Mouse (Mus musculus): ENCODE results near the gene Znhit2. TPM values are rescaled to one million over a fixed set of nuclear protein-coding genes. Genes with fewer than 3 reads are reported as not detected.

Gene Znhit2
- total RNA-seq, 2 experiments from 2014 or later = 33.4 to 38.1 TPM

DNA sequence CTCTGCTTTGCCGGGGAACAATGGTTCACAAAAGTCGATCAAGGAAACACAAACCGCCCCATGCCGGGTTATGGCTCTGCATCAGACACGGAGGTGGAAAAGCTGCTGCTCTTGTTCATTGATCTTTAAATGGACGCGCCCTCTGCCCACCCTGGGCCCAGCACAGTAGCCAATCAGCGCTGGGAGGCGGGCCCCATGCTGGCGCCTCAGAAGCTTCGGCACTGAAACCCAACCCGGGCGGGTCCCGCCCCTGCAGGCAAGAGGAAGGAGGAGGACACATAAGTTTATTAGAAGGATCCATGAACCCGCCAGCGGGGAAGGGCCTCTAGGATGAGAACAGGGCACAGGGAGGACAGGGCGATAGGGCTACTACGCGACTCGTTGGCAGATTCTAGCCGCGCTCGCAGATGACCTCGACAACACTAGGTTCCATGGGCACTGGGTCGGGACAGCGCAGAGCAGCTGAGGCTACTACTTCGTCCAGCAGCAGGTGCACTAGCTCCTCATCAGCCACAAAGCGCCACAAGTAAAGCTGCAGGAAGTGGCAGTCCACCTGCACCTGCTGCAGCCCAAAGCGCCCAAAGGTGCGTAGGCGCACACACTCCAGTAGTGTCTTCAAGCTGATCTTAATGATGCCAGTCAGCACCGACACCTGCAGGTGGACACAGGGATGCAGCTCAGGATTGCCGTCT lies 6.9 kb downstream of the Znhit2 start, which contains the start of gene Tm7sf2:
Tm7sf2 (minus strand) TSS at position 650 of the 692 bp plus-strand sequence.
- peak; percentile 82 to 91 for DNase-seq (ENCODE audit: low spot score in 2 of 2)
- intact Hi-C loops (cut with DNase I) = loop anchor here (5.0 kb wide), 1 partner anchor 49 kb away; the partner anchor contains the start of gene Sac3d1

GRCm38 (mm10) chr19:6068951-6069350 lies 8.0 kb downstream of the Znhit2 start:
- DNase-seq (ENCODE audit: low spot score in 2 of 2) = no peak
- intact Hi-C loops (cut with DNase I) = loop anchor here (5.0 kb wide), 1 partner anchor 48 kb away; the partner anchor contains the start of gene Sac3d1

DNA sequence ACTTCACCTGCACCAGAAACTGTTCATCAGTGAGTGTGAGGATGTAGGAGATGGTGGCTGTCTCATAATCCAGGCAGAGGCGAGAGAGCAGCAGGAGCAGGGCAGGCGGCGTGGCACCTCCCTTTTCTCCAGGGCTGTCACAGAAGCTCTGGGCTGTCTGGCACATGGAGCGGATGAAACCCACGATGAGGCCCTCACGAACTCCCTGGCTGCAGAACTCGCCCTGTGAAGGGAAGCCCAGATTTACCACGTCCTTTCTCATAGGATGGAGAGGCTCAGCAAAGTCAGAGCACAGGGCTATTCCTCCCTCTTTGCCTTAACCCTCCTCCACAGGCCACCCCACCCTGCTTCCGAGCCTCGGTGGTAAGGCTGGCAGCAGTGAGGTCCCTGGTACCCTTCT lies 8.9 kb downstream of the Znhit2 start:
- intact Hi-C loops (cut with DNase I) = loop anchor here (5.0 kb wide), 1 partner anchor 47 kb away; the partner anchor contains the start of gene Sac3d1
- DNase-seq (ENCODE audit: low spot score in 2 of 2) = no peak

DNA sequence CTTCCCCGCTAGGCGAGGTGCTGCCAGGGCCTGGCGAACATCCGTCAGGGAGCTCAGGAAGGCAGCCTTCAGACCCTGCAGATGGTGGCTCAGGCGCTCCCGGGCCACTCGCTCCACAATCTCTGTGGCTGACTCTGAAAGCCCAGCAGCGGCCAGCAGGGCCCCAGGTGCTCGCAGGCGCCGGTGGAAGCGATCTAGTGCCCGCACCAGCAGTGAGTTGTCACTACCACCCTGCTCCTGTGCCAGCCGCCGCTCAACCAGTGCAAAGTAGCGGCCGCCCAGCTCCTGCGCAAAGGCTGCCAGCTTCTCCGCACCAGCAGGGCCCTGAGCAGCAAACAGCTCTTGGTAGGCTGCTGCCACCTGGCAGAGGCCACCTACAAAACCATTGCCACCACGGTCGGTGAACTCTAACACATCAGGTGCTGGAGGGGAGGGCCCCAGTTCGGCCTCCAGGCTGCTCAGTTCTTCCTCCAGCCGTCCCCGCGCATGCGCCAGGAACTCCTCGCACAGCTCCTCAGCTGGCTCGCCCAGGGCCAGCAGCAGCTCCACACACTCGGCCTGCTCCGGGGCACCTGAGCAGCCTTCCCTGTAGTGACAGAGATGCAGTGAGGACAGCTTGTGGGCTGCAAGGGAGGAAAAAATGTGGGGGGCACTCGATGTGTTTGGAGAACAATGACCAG lies 9.7 kb downstream of the Znhit2 start:
- intact Hi-C loops (cut with DNase I) = no loop called here
- DNase-seq (ENCODE audit: low spot score in 2 of 2) = no peak

DNA sequence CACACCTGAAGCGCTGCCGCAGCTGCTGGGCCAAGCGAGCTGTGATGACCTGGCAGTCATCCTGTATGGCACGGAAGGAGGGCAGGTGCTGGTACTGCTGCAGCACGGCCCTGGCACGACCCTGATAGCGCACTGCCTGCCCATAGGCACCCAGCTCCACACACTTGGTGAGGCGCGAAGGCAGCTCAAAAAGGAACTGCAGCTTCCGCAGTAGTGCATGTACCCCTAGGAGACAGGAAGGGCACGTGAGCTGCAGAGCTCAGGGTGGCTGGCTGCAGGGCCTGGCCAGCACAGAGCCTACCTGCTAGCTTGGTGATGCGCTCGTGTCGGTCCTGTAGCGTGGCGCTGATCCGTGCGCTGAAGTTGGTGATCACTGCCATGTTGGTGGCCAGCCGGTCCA lies 10.3 kb downstream of the Znhit2 start:
- intact Hi-C loops (cut with DNase I) = no loop called here
- DNase-seq (ENCODE audit: low spot score in 2 of 2) = no peak

GRCm38 (mm10) chr19:6073889-6074288 lies 12.9 kb downstream of the Znhit2 start:
- DNase-seq (ENCODE audit: low spot score in 2 of 2) = no peak
- intact Hi-C loops (cut with DNase I) = no loop called here

GRCm38 (mm10) chr19:6076564-6077393 lies 15.8 kb downstream of the Znhit2 start, which contains the start of gene Vps51:
Gene Vps51, minus strand, starts transcription at chr19:6077231.
- DNase-seq (ENCODE audit: low spot score in 2 of 2) = peak; percentile 87 to 94
- intact Hi-C loops (cut with DNase I) = no loop called here

- DNase-seq (ENCODE audit: low spot score in 2 of 2) = no peak
- intact Hi-C loops (cut with DNase I) = no loop called here
These were observed 19.0 kb downstream of the Znhit2 start, which contains the start of gene Tmem262 for GRCm38 (mm10) chr19:6079983-6080480. Gene Tmem262, plus strand, starts transcription at chr19:6080033.

- DNase-seq (ENCODE audit: low spot score in 2 of 2) = no peak
- intact Hi-C loops (cut with DNase I) = no loop called here
These were observed 21.2 kb downstream of the Znhit2 start, which contains the start of gene Gm28374 for GRCm38 (mm10) chr19:6082156-6082555. Gene Gm28374, minus strand, starts transcription at chr19:6082256.

DNA sequence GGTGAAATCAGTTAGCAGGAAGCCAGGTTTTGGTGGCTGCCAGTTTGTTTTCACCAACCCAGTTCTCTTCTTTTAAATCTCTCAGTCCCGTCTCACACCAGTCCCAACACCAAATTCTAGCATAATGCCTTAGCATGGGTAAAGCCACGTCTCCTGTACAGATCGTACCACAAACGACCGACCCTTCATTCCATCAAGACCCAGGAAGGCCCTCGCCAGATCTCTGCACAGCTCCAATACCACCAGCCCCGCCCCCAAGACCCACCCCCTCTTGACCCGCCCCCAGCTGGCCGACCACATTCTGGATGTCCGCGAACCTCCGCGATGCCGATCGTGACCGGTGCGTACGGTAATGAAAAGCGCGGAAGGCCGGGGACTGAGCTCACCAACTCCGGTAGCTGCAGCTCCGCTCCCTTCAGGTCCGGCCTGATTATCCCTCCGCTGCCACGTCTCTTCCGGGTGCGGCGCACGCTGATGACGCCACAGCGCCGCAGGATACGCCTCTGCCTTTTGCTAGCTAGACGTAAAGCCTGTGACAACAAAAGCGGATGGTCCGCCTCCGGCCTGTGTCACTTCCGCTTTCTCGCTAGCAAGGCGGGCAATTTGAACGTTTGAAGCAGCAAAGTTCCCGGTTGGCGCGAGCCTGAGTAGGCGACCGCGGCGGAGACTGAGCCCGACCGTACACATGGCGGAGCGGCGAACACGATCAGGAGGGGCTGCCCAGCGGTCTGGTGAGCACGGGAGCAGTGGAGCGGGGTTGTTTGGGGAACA lies 23.7 kb downstream of the Znhit2 start, which contains the start of the genes Zfpl1 and Cdca5:
Zfpl1 (minus strand) TSS at position 479 of the 771 bp plus-strand sequence.
Cdca5 (plus strand) TSS at position 506 of the 771 bp plus-strand sequence.
- intact Hi-C loops (cut with DNase I) = loop anchor here (1.0 to 2.0 kb wide), 2 partner anchors 28 to 34 kb away; partner anchors contain the start of genes Fau, Mrpl49 and Sac3d1

GRCm38 (mm10) chr19:6085417-6085879 lies 24.5 kb downstream of the Znhit2 start:
- intact Hi-C loops (cut with DNase I) = loop anchor here (1.0 to 2.0 kb wide), 2 partner anchors 29 to 33 kb away; partner anchors contain the start of genes Fau, Mrpl49 and Sac3d1
- no peak for DNase-seq (ENCODE audit: low spot score in 2 of 2)

More for the DNA sequence above, 23.7 kb downstream of the Znhit2 start, which contains the start of the genes Zfpl1 and Cdca5:
- DNase-seq (ENCODE audit: low spot score in 2 of 2) = peak; percentile 97 to 98

DNA sequence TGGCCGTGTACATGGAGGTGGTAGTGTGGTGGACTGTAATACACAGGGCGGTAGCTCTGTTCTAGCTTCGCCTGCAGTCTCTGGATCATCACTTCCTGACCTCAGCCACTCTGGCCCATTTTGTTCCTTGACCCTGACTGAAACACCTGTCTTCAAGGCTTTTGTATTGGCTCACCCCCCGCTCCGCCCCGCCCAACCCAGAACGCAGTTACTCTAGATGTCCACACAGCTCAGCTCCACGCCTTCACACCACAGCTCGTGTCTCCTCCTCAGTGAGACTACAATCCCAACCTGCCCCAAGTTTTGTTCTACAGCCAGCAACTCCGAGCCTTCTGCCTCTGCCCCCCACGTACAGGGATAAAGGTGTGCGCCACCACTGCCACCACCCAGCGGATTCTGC lies 27.8 kb downstream of the Znhit2 start:
- intact Hi-C loops (cut with DNase I) = no loop called here
- DNase-seq (ENCODE audit: low spot score in 2 of 2) = no peak

- no peak for DNase-seq (ENCODE audit: low spot score in 2 of 2)
- intact Hi-C loops (cut with DNase I) = no loop called here
These were observed 33.1 kb downstream of the Znhit2 start, which contains the start of gene AC131692.1 for GRCm38 (mm10) chr19:6094119-6094518. Gene AC131692.1, plus strand, starts transcription at chr19:6094419.

- DNase-seq (ENCODE audit: low spot score in 2 of 2) = no peak
- intact Hi-C loops (cut with DNase I) = no loop called here
These were observed 36.9 kb downstream of the Znhit2 start for GRCm38 (mm10) chr19:6097847-6098246.

GRCm38 (mm10) chr19:6101186-6101585 lies 40.2 kb downstream of the Znhit2 start:
- DNase-seq (ENCODE audit: low spot score in 2 of 2) = no peak
- intact Hi-C loops (cut with DNase I) = no loop called here

- no peak for DNase-seq (ENCODE audit: low spot score in 2 of 2)
- intact Hi-C loops (cut with DNase I) = no loop called here
These were observed 41.3 kb downstream of the Znhit2 start for GRCm38 (mm10) chr19:6102169-6102853.

DNA sequence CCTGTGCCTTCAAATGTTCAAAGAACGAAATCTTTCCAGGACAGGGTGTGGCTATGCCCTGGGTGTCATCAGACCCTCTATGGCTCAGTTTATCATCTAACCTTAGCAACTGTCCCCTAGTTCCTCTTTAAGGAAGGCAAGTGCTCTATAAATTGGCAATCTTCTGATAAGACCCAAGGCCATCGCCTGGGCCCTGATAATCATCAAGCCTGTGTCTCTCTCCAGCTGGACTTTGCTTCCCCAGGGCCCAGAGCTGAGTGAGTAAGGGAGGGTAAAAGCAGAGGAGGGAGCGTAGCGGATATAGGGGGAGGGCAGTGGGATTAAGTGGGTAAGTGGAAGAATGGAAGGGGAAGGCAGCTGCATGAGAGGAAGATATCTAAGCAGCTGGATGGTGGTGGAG lies 43.5 kb downstream of the Znhit2 start:
- intact Hi-C loops (cut with DNase I) = no loop called here
- no peak for DNase-seq (ENCODE audit: low spot score in 2 of 2)

GRCm38 (mm10) chr19:6105586-6105985 lies 44.6 kb downstream of the Znhit2 start, which contains the start of gene Naaladl1:
Gene Naaladl1, plus strand, starts transcription at chr19:6105782.
- DNase-seq (ENCODE audit: low spot score in 2 of 2) = no peak
- intact Hi-C loops (cut with DNase I) = no loop called here

All from left cerebral cortex, postnatal 25 days (tissue).